Mouse (Mus musculus) heart, embryonic 13.5 days (tissue): Measurements from ENCODE around the gene Mymk. TPM values are rescaled to one million over a fixed set of nuclear protein-coding genes. Genes with fewer than 3 reads are reported as not detected.

Experiments used
- ATAC-seq: fragments of 200-750 bp; cut with Nextera tagmentation; 2 replicates; pipeline ENCODE4 v1.8.0; 2017; ENCODE audit warnings: moderate TSS enrichment; ENCODE audit not compliant: insufficient number of reproducible peaks, low FRiP score, low TSS enrichment; ENCODE audit errors: extremely low read depth
- H3K27ac ChIP-seq: fragments of 300-500 bp; sonication (generic); replicated peaks from 2 replicates; pipeline ENCODE4 v1.5.1; 2015; ENCODE audit warnings: moderate library complexity, mild to moderate bottlenecking, inconsistent platforms
- H3K27me3 ChIP-seq: fragments of 300-500 bp; sonication (generic); replicated peaks from 2 replicates; pipeline ENCODE4 v1.6.1; 2015; ENCODE audit warnings: mild to moderate bottlenecking, inconsistent platforms
- H3K36me3 ChIP-seq: fragments of 300-500 bp; sonication (generic); 2 replicates; pipeline ENCODE4 v1.6.1; 2015; ENCODE audit warnings: mild to moderate bottlenecking, inconsistent platforms
- H3K4me1 ChIP-seq: fragments of 300-500 bp; sonication (generic); 2 replicates; pipeline ENCODE4 v1.6.1; 2015; ENCODE audit warnings: inconsistent platforms
- H3K4me2 ChIP-seq: fragments of 300-500 bp; sonication (generic); 2 replicates; pipeline ENCODE4 v1.6.1; 2015; ENCODE audit warnings: inconsistent platforms, mild to moderate bottlenecking, moderate library complexity
- H3K4me3 ChIP-seq: fragments of 300-500 bp; sonication (generic); 2 replicates; pipeline ENCODE4 v1.5.1; 2015; ENCODE audit warnings: moderate library complexity, mild to moderate bottlenecking, inconsistent platforms
- H3K9ac ChIP-seq: fragments of 300-500 bp; sonication (generic); 2 replicates; pipeline ENCODE4 v1.6.1; 2015; ENCODE audit warnings: inconsistent platforms, mild to moderate bottlenecking, moderate library complexity
- H3K9me3 ChIP-seq: fragments of 300-500 bp; sonication (generic); 2 replicates; pipeline ENCODE4 v1.6.1; 2016; ENCODE audit warnings: inconsistent platforms
- WGBS: fragments of 180-500 bp; shearing (Covaris S2); methylation state at CpG from one replicate; pipeline ENCODE4 v1.1.7; 2015; ENCODE audit warnings: mixed read lengths; 5-methylcytosine and 5-hydroxymethylcytosine counted together
- polyA plus RNA-seq: library from polyadenylated mRNA; unstranded; fragments of >200 nt; fragmentation: Nextera tagmentation; extraction: Ambion mirVana; gene quantifications from 2 replicates; pipeline ENCODE4 v1.2.1, GENCODE M21; 2015

Mymk gene
- 0.41 and 1.2 TPM in 2 replicates for polyA plus RNA-seq

GRCm38 (mm10) chr2:27071978-27072377, at the start of gene Mymk:
TSS of gene Mymk (minus strand) at chr2:27072179.
- Histone ChIP-seq H3K4me2 (no peak within 1 kb of the TSS), H3K9ac (peak within 1 kb of the TSS; percentile 39; the same call in 1 of the 2 replicates), H3K9me3 (no peaks in the 10 kb centered on the region), H3K4me3 (no peak within 1 kb of the TSS), H3K27ac (peak within 1 kb of the TSS; percentile 55), H3K36me3 (no peaks in the 10 kb centered on the region), H3K4me1 (peaks cover 34% of the 10 kb centered on the region), H3K27me3 (peaks cover 10% of the 10 kb centered on the region)
- ATAC-seq = no peak
- 68% methylated on average over 2 of the region's 2 CpGs for WGBS

DNA sequence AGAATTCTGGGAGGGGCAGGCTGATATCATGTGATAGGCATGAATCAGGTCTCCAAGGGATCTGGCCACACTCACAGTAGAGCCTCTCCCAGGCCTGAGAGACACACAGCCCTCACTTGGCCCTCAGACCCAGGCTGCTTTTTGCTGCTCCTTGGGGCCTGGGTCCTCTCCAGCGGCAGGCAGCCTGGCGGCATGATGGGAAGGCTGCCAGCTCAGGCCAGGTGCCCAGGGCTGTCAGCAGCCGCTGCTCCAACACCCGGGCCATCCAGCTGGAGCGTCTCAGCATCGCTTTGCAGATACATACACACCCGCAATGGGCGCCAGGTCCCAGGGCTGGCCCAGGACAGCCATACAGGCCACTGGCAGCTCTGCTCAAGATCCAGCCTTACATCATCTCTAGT, 48.3 kb upstream of the Mymk start:
- 29% methylated on average over 8 of the region's 8 CpGs for WGBS
- peak; percentile 16; the same call in 1 of the 2 replicates for ATAC-seq
- Histone ChIP-seq H3K9me3 (no peaks in the 10 kb centered on the region), H3K4me1 (peaks cover 52% of the 10 kb centered on the region), H3K4me3 (no peak overlapping the region), H3K27ac (peak overlapping the region; percentile 76), H3K36me3 (no peaks in the 10 kb centered on the region), H3K4me2 (no peak overlapping the region), H3K9ac (no peak overlapping the region), H3K27me3 (no peaks in the 10 kb centered on the region; the same call in 1 of the 2 replicates)

DNA sequence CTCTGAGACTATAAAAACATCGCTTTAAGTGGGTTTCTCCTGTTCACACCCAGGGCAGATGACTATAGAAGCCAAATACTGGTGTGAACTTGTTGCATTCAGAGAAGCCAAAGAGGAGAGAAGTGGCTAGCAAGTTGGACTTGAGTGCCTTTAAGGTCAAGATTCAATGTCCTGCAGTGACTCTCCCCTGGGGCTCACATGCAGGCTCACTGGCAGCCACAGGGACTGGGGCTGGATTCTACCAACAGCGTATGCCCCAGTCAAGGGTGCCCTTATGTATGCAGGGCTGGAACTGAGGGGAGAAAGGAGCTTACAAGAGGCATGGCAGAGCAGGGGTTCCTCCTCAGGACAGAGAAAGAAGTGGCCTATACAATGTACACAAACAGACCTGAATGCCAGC, 47.8 kb upstream of the Mymk start:
- Histone ChIP-seq H3K4me3 (no peak overlapping the region), H3K27me3 (no peaks in the 10 kb centered on the region; the same call in 1 of the 2 replicates), H3K27ac (peak overlapping the region; percentile 76), H3K4me2 (no peak overlapping the region), H3K36me3 (no peaks in the 10 kb centered on the region), H3K9ac (no peak overlapping the region), H3K4me1 (peaks cover 52% of the 10 kb centered on the region), H3K9me3 (no peaks in the 10 kb centered on the region)
- 81% methylated on average over 2 of the region's 2 CpGs for WGBS
- ATAC-seq = no peak

DNA sequence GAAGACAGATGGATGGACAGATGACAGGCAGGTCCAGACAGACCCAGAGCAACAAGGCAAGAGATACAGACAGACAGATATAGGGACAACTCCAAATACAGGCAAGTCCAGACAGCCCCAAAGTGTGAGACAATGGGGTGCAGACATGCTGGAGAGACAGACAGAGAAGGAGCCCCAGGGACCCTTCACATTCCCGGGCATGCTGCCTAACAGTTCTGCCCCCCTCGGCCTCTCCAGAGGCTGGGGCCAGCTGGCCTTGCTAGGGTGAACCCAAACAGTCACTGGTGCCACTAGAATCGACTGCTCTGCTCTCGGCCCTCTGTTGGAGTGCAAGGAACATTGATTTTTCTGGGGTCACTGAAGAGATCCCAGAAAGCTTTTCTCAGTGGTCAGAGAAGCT, 46.5 kb upstream of the Mymk start:
- Histone ChIP-seq H3K4me1 (peaks cover 52% of the 10 kb centered on the region), H3K27ac (peak overlapping the region; percentile 76), H3K27me3 (no peaks in the 10 kb centered on the region; the same call in 1 of the 2 replicates), H3K36me3 (no peaks in the 10 kb centered on the region), H3K4me2 (0 out of 2 replicates have a peak overlapping the region, but pooled peaks have one; percentile 6), H3K9me3 (no peaks in the 10 kb centered on the region), H3K9ac (peak overlapping the region; percentile 3; the same call in 1 of the 2 replicates), H3K4me3 (no peak overlapping the region)
- ATAC-seq = no peak
- WGBS = 35% methylated on average over 4 of the region's 4 CpGs

DNA sequence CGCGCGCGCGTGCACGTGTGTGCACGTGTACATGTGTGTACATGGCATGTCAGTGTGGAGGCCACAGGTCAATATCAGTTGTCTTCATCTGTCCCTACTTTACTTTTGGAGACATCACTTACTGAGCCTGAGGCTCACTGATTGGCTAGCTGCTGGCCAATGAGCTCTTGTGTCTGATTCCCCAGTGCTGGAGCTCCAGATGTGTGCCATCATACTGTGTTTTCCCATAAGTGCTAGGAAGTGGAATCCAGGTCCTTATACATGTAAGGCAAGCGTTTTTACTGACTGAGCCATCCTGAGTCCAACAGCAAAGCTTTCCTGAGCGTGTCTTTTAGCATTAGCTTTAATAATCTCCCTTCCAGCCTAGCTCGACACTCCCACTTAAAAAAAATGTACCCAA, 42.2 kb upstream of the Mymk start:
- Histone ChIP-seq H3K9me3 (no peaks in the 10 kb centered on the region), H3K27ac (no peak overlapping the region), H3K4me3 (no peak overlapping the region), H3K9ac (no peak overlapping the region), H3K27me3 (peaks cover 4% of the 10 kb centered on the region; the same call in 1 of the 2 replicates), H3K4me1 (peaks cover 14% of the 10 kb centered on the region), H3K36me3 (no peaks in the 10 kb centered on the region; the same call in 1 of the 2 replicates), H3K4me2 (no peak overlapping the region)
- 83% methylated on average over 10 of the region's 10 CpGs for WGBS
- ATAC-seq = no peak

DNA sequence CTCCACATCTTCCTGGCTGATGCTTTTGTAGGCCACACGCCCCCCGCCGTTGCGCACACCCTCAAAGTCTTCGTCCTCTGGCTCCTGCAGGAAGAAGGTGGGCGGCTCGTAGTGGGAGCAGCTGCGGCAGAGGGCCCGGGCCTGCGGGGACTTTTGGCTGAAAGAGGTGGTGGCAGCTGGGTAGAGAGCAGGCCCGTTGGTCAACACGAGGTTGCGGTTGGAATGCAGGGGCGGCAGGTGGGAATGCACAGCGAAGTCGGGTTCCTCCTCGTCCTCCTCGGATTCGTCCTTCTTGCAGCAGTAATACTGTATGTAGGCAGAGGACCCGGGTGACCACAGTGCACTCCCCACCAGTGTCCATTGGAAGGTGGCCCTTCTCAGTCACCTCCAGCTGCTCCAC, 40.6 kb upstream of the Mymk start:
- Histone ChIP-seq H3K27me3 (peaks cover 14% of the 10 kb centered on the region), H3K4me1 (no peaks in the 10 kb centered on the region), H3K4me2 (no peak overlapping the region), H3K9ac (no peak overlapping the region), H3K36me3 (peaks cover 7% of the 10 kb centered on the region; the same call in 1 of the 2 replicates), H3K27ac (no peak overlapping the region), H3K4me3 (no peak overlapping the region), H3K9me3 (no peaks in the 10 kb centered on the region)
- 75% methylated on average over 20 of the region's 20 CpGs for WGBS
- ATAC-seq = no peak

DNA sequence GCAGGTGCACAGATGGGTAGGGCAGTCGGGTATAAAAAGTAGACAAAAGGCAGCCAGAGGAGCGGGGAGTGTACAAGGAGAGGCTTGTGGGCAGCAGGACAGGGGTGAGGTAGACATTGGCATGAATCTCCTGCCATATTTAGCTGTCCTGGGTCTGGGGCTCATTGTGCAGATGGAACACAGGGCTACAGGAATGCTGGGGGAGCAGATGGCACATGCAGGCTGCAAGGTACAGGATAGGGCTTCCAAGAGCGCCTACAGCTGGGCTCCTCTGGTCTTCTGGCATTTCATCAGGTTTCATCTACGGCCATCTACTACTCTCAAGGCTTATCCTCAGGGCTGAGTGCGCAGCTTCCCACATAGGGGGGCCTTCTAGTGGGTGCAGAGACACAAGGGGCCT, 37.1 kb upstream of the Mymk start:
- no peaks in the 10 kb centered on the region for H3K9me3 ChIP-seq
- H3K36me3 ChIP-seq = peaks cover 7% of the 10 kb centered on the region; the same call in 1 of the 2 replicates
- H3K27ac ChIP-seq = no peak overlapping the region
- H3K4me1 ChIP-seq = peaks cover 10% of the 10 kb centered on the region
- H3K4me3 ChIP-seq = no peak overlapping the region
- H3K4me2 ChIP-seq = no peak overlapping the region
- no peak overlapping the region for H3K9ac ChIP-seq
- peaks cover 35% of the 10 kb centered on the region for H3K27me3 ChIP-seq
- 82% methylated on average over 5 of the region's 5 CpGs for WGBS
- no peak for ATAC-seq

GRCm38 (mm10) chr2:27108144-27108543, 36.2 kb upstream of the Mymk start:
- peaks cover 18% of the 10 kb centered on the region for H3K4me1 ChIP-seq
- H3K4me3 ChIP-seq = no peak overlapping the region
- H3K36me3 ChIP-seq = peaks cover 7% of the 10 kb centered on the region; the same call in 1 of the 2 replicates
- no peaks in the 10 kb centered on the region for H3K9me3 ChIP-seq
- no peak for ATAC-seq
- peaks cover 35% of the 10 kb centered on the region for H3K27me3 ChIP-seq
- H3K4me2 ChIP-seq = no peak overlapping the region
- no peak overlapping the region for H3K27ac ChIP-seq
- H3K9ac ChIP-seq = no peak overlapping the region
- 77% methylated on average over 2 of the region's 2 CpGs for WGBS

DNA sequence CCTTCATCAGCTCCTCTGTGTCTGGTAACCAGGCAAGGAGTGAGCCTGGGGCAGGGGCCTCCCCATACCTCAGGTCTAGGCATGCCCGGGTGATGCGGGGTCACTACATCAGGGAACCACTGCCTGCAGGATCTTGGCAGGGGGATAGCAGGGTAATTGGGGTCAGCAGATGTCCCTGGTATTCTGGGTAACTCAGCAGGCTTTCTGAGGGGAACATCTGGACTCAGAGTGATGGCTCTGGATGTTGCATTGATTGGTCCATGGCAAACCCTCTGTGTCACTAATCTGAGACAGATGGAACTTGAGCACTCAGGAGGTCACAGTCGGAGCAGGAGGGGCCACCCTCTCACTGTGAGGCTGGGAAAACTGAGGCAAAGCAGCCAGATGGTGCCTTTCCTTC, 34.8 kb upstream of the Mymk start:
- no peak for ATAC-seq
- Histone ChIP-seq H3K27me3 (peaks cover 44% of the 10 kb centered on the region), H3K9ac (no peak overlapping the region), H3K27ac (no peak overlapping the region), H3K9me3 (no peaks in the 10 kb centered on the region), H3K4me3 (no peak overlapping the region), H3K36me3 (peaks cover 7% of the 10 kb centered on the region), H3K4me1 (peaks cover 18% of the 10 kb centered on the region), H3K4me2 (no peak overlapping the region)
- 72% methylated on average over 3 of the region's 3 CpGs for WGBS

DNA sequence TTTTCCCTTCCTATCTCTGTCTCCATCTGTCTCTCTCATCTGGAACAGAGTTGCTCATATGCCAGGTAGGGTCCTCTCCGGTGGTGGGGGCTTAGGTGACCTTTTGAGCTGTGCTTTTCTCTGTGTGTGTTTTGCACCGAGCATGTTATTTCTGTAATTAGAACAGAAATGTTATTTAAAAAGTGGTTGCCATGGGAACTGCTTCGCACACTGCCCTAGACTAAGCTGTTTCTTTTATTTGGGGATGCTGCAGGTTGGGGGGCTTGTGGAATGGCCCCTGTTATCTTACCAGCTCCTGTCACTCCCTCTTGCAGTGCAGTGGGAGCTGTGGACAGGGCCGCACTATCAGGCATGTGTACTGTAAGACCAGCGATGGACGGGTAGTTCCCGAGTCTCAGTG, 31.6 kb upstream of the Mymk start:
- 48% methylated on average over 7 of the region's 7 CpGs for WGBS
- no peak for ATAC-seq
- Histone ChIP-seq H3K4me3 (no peak overlapping the region), H3K27me3 (peaks cover 46% of the 10 kb centered on the region), H3K9me3 (no peaks in the 10 kb centered on the region), H3K27ac (no peak overlapping the region), H3K36me3 (peaks cover 4% of the 10 kb centered on the region), H3K9ac (no peak overlapping the region), H3K4me1 (peaks cover 21% of the 10 kb centered on the region), H3K4me2 (no peak overlapping the region)

- Histone ChIP-seq H3K4me3 (no peak overlapping the region), H3K27me3 (peaks cover 19% of the 10 kb centered on the region), H3K4me1 (peaks cover 39% of the 10 kb centered on the region), H3K9me3 (no peaks in the 10 kb centered on the region), H3K9ac (peak overlapping the region; percentile 59), H3K4me2 (no peak overlapping the region; the same call in 1 of the 2 replicates), H3K36me3 (no peaks in the 10 kb centered on the region; the same call in 1 of the 2 replicates), H3K27ac (peak overlapping the region; percentile 69)
- ATAC-seq = peak; percentile 55
- 1% methylated on average over 6 of the region's 6 CpGs for WGBS
Observed at GRCm38 (mm10) chr2:27097776-27098175, 25.8 kb upstream of the Mymk start.

GRCm38 (mm10) chr2:27097241-27097656, 25.3 kb upstream of the Mymk start:
- no peak for ATAC-seq
- Histone ChIP-seq H3K9ac (peak overlapping the region; percentile 63), H3K27ac (peak overlapping the region; percentile 69), H3K4me3 (no peak overlapping the region), H3K9me3 (no peaks in the 10 kb centered on the region), H3K4me1 (peaks cover 39% of the 10 kb centered on the region), H3K36me3 (no peaks in the 10 kb centered on the region; the same call in 1 of the 2 replicates), H3K27me3 (peaks cover 14% of the 10 kb centered on the region), H3K4me2 (no peak overlapping the region)
- 30% methylated on average over 6 of the region's 6 CpGs for WGBS
